Comparison of ENCODE assay signal across 27 mouse cellular contexts in the genomic region with DNA sequence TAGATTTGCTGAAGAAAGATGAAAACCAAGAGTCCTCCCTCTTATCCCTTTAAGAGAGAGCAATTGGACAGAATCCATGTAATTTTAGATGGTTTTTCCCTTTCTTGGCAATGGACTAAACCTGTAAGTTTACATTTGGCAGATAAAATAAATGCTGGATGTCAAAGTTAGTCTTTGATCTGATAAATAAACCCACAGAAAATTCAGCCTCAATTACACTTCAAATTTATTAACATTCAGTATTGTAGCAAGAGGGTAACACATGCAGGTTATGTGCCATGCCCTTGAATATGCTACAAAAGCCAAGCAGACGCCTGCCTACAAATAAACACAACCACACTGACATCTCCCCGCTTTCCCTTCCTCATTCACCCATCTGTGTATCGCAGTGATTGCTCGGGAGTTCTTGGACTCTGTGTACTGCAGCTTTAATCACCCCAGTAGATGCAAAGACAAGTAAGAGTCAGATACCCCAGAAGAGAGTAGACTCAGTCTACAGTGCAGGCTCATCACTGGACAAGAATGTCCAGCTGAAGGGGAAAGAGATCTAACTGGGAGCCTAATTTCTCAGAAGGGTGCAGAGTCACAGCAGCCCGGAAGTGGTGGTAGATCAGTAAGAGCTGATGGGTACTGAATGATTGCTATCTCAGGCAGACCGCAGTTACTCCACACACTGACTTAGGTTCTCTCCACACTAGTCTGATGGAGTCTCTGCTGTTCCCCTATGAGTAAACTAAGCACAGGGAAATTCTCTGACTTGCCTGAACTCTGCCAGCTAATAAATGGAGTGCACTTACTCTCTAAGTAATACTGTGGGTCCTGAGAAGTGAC. TPM values are rescaled to one million over a fixed set of nuclear protein-coding genes. Genes with fewer than 3 reads are reported as not detected.
DNase-seq lines count a peak whose midpoint lies in the region; ATAC-seq and TF ChIP-seq lines count a peak whose summit lies in the region.
"Had no signal": no experiment of that assay in that cellular context is flagged by ENCODE, and none has a peak within 500 bp of the region (broad histone marks: within the 10 kb centered on the region; RNA-seq: fewer than 3 reads in every experiment).

No protein-coding gene starts in this region.

- no peak for ATAC-seq in heart, embryonic 12.5 days (ENCODE audit: insufficient number of reproducible peaks, low FRiP score)
- ATAC-seq in Patski, result peak; percentile 52
- ATAC-seq in megakaryocyte, adult 5-6 weeks (ENCODE audit: poor library complexity, severe bottlenecking), result peak; percentile 84
- no peak for ATAC-seq in kidney, embryonic 16.5 days (ENCODE audit: low FRiP score, low TSS enrichment)
- ATAC-seq: hindbrain, postnatal 0 days; intestine, embryonic 16.5 days; midbrain, embryonic 16.5 days had no signal

- TF ChIP-seq CTCF in Patski (IDR thresholded peaks at IDR 0.05), result no peak

- in situ Hi-C loops in Patski (cut with MboI; ENCODE audit: low pct_unique_long_range_greater_than_20kb), result no loop called here

- POLR2A ChIA-PET in Patski (lab: Charles Lee), result interaction anchor here (1.5 kb wide), 1 partner anchor 9 kb away, joined by 4 read pairs; no protein-coding TSS in a partner anchor

- H3K27me3 ChIP-seq in heart, embryonic 12.5 days (replicated peaks), result no peaks in the 10 kb centered on the region
- no peaks in the 10 kb centered on the region for H3K27me3 ChIP-seq in Patski
- H3K27me3 ChIP-seq in kidney, embryonic 16.5 days (ENCODE audit: insufficient read depth, low read length), result no peaks in the 10 kb centered on the region
- H3K27me3 ChIP-seq: liver, embryonic 15.5 days; neural tube, embryonic 15.5 days had no signal

- no peaks in the 10 kb centered on the region for H3K9me3 ChIP-seq in heart, embryonic 12.5 days (replicated peaks)
- no peaks in the 10 kb centered on the region for H3K9me3 ChIP-seq in kidney, embryonic 16.5 days (ENCODE audit: low read length)
- H3K9me3 ChIP-seq: heart, embryonic 10.5 days; limb, embryonic 10.5 days; liver, embryonic 15.5 days; midbrain, embryonic 10.5 days; neural tube, embryonic 15.5 days had no signal

- no peak overlapping the region for H3K4me3 ChIP-seq in heart, embryonic 12.5 days
- no peak overlapping the region for H3K4me3 ChIP-seq in kidney, embryonic 16.5 days (ENCODE audit: low read length)
- H3K4me3 ChIP-seq: heart, embryonic 10.5 days; left cerebral cortex, adult 2 months; limb, embryonic 10.5 days; liver, embryonic 15.5 days; midbrain, embryonic 10.5 days; neural tube, embryonic 15.5 days had no signal

- WGBS in heart, embryonic 12.5 days, result 83% methylated on average over 6 of the region's 6 CpGs
- 73% methylated on average over 6 of the region's 6 CpGs for WGBS in kidney, embryonic 16.5 days

- H3K9ac ChIP-seq in heart, embryonic 12.5 days, result no peak overlapping the region
- H3K9ac ChIP-seq in kidney, embryonic 16.5 days (replicated peaks; ENCODE audit: low read length), result no peak overlapping the region
- H3K9ac ChIP-seq: liver, embryonic 15.5 days; neural tube, embryonic 15.5 days had no signal

- no peak overlapping the region for H3K4me2 ChIP-seq in heart, embryonic 12.5 days
- no peak overlapping the region for H3K4me2 ChIP-seq in kidney, embryonic 16.5 days (replicated peaks; ENCODE audit: low read depth, low read length)
- H3K4me2 ChIP-seq: liver, embryonic 15.5 days; neural tube, embryonic 15.5 days had no signal

- no peak overlapping the region for H3K27ac ChIP-seq in heart, embryonic 12.5 days (ENCODE audit: poor library complexity, severe bottlenecking)
- no peak overlapping the region for H3K27ac ChIP-seq in kidney, embryonic 16.5 days (ENCODE audit: low read length)
- H3K27ac ChIP-seq: heart, embryonic 10.5 days; hindbrain, postnatal 0 days; left cerebral cortex, adult 2 months; limb, embryonic 10.5 days; liver, embryonic 15.5 days; midbrain, embryonic 10.5 days; neural tube, embryonic 15.5 days had no signal

- CTCF ChIA-PET in Patski (lab: Charles Lee), result interaction anchor here (1.1 to 1.9 kb wide), 3 partner anchors 12 to 16 kb away, joined by 3 to 4 read pairs (median 4); no protein-coding TSS in a partner anchor

- DNase-seq in heart, adult 11 months, result peak; percentile 45
- DNase-seq in NIH3T3 (ENCODE audit: low read depth) (peak; percentile 71), Patski (ENCODE audit: low read depth, low spot score) (no peak)
- no peak for DNase-seq in gastrocnemius, postnatal 10 days
- DNase-seq: adrenal gland, postnatal 14 days; cerebellum, adult 8-10 months; cerebellum, postnatal 36 days; kidney, adult 9 months; kidney, postnatal 36 days; liver; lung, postnatal 14 days; right cerebral cortex, adult 18-20 months; right cerebral cortex, postnatal 4 days; thymus, postnatal 14 days had no signal

- H3K4me1 ChIP-seq in heart, embryonic 12.5 days (replicated peaks), result no peaks in the 10 kb centered on the region
- no peaks in the 10 kb centered on the region; the same call in 1 of the 2 replicates for H3K4me1 ChIP-seq in kidney, embryonic 16.5 days (ENCODE audit: insufficient read depth, low read length)
- H3K4me1 ChIP-seq: heart, embryonic 10.5 days; limb, embryonic 10.5 days; liver, embryonic 15.5 days; neural tube, embryonic 15.5 days had no signal

- H3K36me3 ChIP-seq in heart, embryonic 12.5 days, result no peaks in the 10 kb centered on the region
- no peaks in the 10 kb centered on the region for H3K36me3 ChIP-seq in kidney, embryonic 16.5 days (ENCODE audit: insufficient read depth, low read length)
- H3K36me3 ChIP-seq: heart, embryonic 10.5 days; liver, embryonic 15.5 days; neural tube, embryonic 15.5 days had no signal

RNA-seq across cellular contexts. Expression of a gene that starts 29.9 kb away (rescaled TPM):
- polyA plus RNA-seq in heart, embryonic 12.5 days (2016; fragmentation: Nextera tagmentation; extraction: Ambion mirVana), result 6.2 and 6.9 TPM in 2 replicates
- polyA plus RNA-seq in Patski (2021), result 25.9 TPM
- 0.52 and 0.58 TPM in 2 replicates for total RNA-seq in megakaryocyte, adult 5-6 weeks (2015)
- total RNA-seq in megakaryocyte, adult 5-6 weeks (2017), result 0.41 and 0.55 TPM in 2 replicates
- 10 to 100 TPM in 1 of 2 experiments, 1 to 10 TPM in 1; 6.3 to 10.0 TPM for total RNA-seq in gastrocnemius, postnatal 10 days (2021)
- polyA plus RNA-seq in kidney, embryonic 16.5 days (2015; fragmentation: Nextera tagmentation; extraction: Ambion mirVana), result 17.0 and 19.6 TPM in 2 replicates
- total RNA-seq: MEL had no signal

Comparison
In these comparisons a context has a peak if more than half of its experiments do, and no peak if none do; other contexts are left out.
1. DNase-seq: peak in heart, adult 11 months (single experiment) and NIH3T3 (single experiment); none in Patski (single experiment) and gastrocnemius, postnatal 10 days (single experiment).
2. ATAC-seq: peak in Patski (single experiment) and megakaryocyte, adult 5-6 weeks (single experiment); none in heart, embryonic 12.5 days (single experiment) and kidney, embryonic 16.5 days (single experiment).